Mouse (Mus musculus): ENCODE results near the gene Vpreb3. TPM values are rescaled to one million over a fixed set of nuclear protein-coding genes. Genes with fewer than 3 reads are reported as not detected.

Vpreb3 gene
- total and polyA plus RNA-seq, 3 experiments, result not detected

GRCm38 (mm10) chr10:75941042-75941824 lies 1.6 kb upstream of the Vpreb3 start:
- Histone ChIP-seq H3K9me3 (replicated peaks) (no peaks in the 10 kb centered on the region), H3K4me1 (ENCODE audit: insufficient read depth, low read depth, low read length) (peaks cover 56% of the 10 kb centered on the region), H3K36me3 (replicated peaks) (peaks cover 31% of the 10 kb centered on the region), H3K4me3 (ENCODE audit: low read depth, low read length) (no peak overlapping the region), H3K27me3 (ENCODE audit: insufficient read depth, low read length) (no peaks in the 10 kb centered on the region; the same call in 1 of the 2 replicates)
- ATAC-seq (ENCODE audit: extremely low read depth, insufficient number of reproducible peaks, low FRiP score, poor library complexity, severe bottlenecking) (no peak), DNase-seq (ENCODE audit: low spot score) (no peak)
- no peak for TF ChIP-seq GATA1 (IDR thresholded peaks at IDR 0.05; ENCODE audit: borderline replicate concordance, low read length)
- no peak for TF ChIP-seq POLR2AphosphoS5 (IDR thresholded peaks at IDR 0.05; ENCODE audit: insufficient replicate concordance, low read depth, low read length)

- DNase-seq (ENCODE audit: low spot score), result no peak
- peaks cover 15% of the 10 kb centered on the region for H3K27me3 ChIP-seq (ENCODE audit: insufficient read depth, low read length)
These were observed 1.4 kb downstream of the Vpreb3 start for GRCm38 (mm10) chr10:75944066-75944772.

GRCm38 (mm10) chr10:75945213-75945612 lies 2.4 kb downstream of the Vpreb3 start:
- DNase-seq (ENCODE audit: low spot score) (no peak), ATAC-seq (ENCODE audit: extremely low read depth, insufficient number of reproducible peaks, low FRiP score, poor library complexity, severe bottlenecking) (no peak)
- H3K27me3 ChIP-seq (ENCODE audit: insufficient read depth, low read length), result peaks cover 23% of the 10 kb centered on the region
- no peak overlapping the region for H3K4me3 ChIP-seq (ENCODE audit: low read depth, low read length)
- no peaks in the 10 kb centered on the region for H3K9me3 ChIP-seq (replicated peaks)
- H3K4me1 ChIP-seq (ENCODE audit: insufficient read depth, low read depth, low read length), result peaks cover 26% of the 10 kb centered on the region
- peaks cover 6% of the 10 kb centered on the region for H3K36me3 ChIP-seq (replicated peaks)
- TF ChIP-seq POLR2AphosphoS5 (IDR thresholded peaks at IDR 0.05; ENCODE audit: insufficient replicate concordance, low read depth, low read length) (no peak), CTCF (IDR thresholded peaks at IDR 0.05; ENCODE audit: low read depth, low read length) (no peak), GATA1 (IDR thresholded peaks at IDR 0.05; ENCODE audit: borderline replicate concordance, low read length) (no peak), TAL1 (conservative IDR thresholded peaks at IDR 0.05; ENCODE audit: low read depth, low read length) (no peak), GATA2 (IDR thresholded peaks at IDR 0.05; ENCODE audit: borderline replicate concordance, low read depth, low read length) (no peak)

More at GRCm38 (mm10) chr10:75944066-75944772, 1.4 kb downstream of the Vpreb3 start:
- no peak overlapping the region for H3K4me3 ChIP-seq (ENCODE audit: low read depth, low read length)
- H3K9me3 ChIP-seq (replicated peaks), result no peaks in the 10 kb centered on the region
- H3K36me3 ChIP-seq (replicated peaks), result peaks cover 13% of the 10 kb centered on the region
- peaks cover 31% of the 10 kb centered on the region for H3K4me1 ChIP-seq (ENCODE audit: insufficient read depth, low read depth, low read length)
- no peak for TF ChIP-seq CTCF (IDR thresholded peaks at IDR 0.05; ENCODE audit: low read depth, low read length)
- no peak for TF ChIP-seq POLR2AphosphoS5 (IDR thresholded peaks at IDR 0.05; ENCODE audit: insufficient replicate concordance, low read depth, low read length)
- TF ChIP-seq TAL1 (conservative IDR thresholded peaks at IDR 0.05; ENCODE audit: low read depth, low read length), result no peak
- TF ChIP-seq GATA1 (IDR thresholded peaks at IDR 0.05; ENCODE audit: borderline replicate concordance, low read length), result no peak
- no peak for TF ChIP-seq GATA2 (IDR thresholded peaks at IDR 0.05; ENCODE audit: borderline replicate concordance, low read depth, low read length)
- ATAC-seq (ENCODE audit: extremely low read depth, insufficient number of reproducible peaks, low FRiP score, poor library complexity, severe bottlenecking), result no peak

GRCm38 (mm10) chr10:75945896-75946295 lies 3.0 kb downstream of the Vpreb3 start:
- peaks cover 27% of the 10 kb centered on the region for H3K27me3 ChIP-seq (ENCODE audit: insufficient read depth, low read length)
- H3K9me3 ChIP-seq (replicated peaks), result no peaks in the 10 kb centered on the region
- ATAC-seq (ENCODE audit: extremely low read depth, insufficient number of reproducible peaks, low FRiP score, poor library complexity, severe bottlenecking), result no peak
- H3K4me1 ChIP-seq (ENCODE audit: insufficient read depth, low read depth, low read length), result peaks cover 23% of the 10 kb centered on the region
- no peak for DNase-seq (ENCODE audit: low spot score)
- TF ChIP-seq POLR2AphosphoS5 (IDR thresholded peaks at IDR 0.05; ENCODE audit: insufficient replicate concordance, low read depth, low read length) (no peak), TAL1 (conservative IDR thresholded peaks at IDR 0.05; ENCODE audit: low read depth, low read length) (no peak), GATA1 (IDR thresholded peaks at IDR 0.05; ENCODE audit: borderline replicate concordance, low read length) (no peak), GATA2 (IDR thresholded peaks at IDR 0.05; ENCODE audit: borderline replicate concordance, low read depth, low read length) (no peak), CTCF (IDR thresholded peaks at IDR 0.05; ENCODE audit: low read depth, low read length) (no peak)
- H3K36me3 ChIP-seq (replicated peaks), result no peaks in the 10 kb centered on the region
- H3K4me3 ChIP-seq (ENCODE audit: low read depth, low read length), result no peak overlapping the region

GRCm38 (mm10) chr10:75948079-75948478 lies 5.2 kb downstream of the Vpreb3 start:
- H3K4me3 ChIP-seq (ENCODE audit: low read depth, low read length), result no peak overlapping the region
- no peaks in the 10 kb centered on the region for H3K9me3 ChIP-seq (replicated peaks)
- TF ChIP-seq POLR2AphosphoS5 (IDR thresholded peaks at IDR 0.05; ENCODE audit: insufficient replicate concordance, low read depth, low read length) (no peak), TAL1 (conservative IDR thresholded peaks at IDR 0.05; ENCODE audit: low read depth, low read length) (no peak), CTCF (IDR thresholded peaks at IDR 0.05; ENCODE audit: low read depth, low read length) (no peak), GATA2 (IDR thresholded peaks at IDR 0.05; ENCODE audit: borderline replicate concordance, low read depth, low read length) (no peak), GATA1 (IDR thresholded peaks at IDR 0.05; ENCODE audit: borderline replicate concordance, low read length) (no peak)
- peaks cover 19% of the 10 kb centered on the region for H3K4me1 ChIP-seq (ENCODE audit: insufficient read depth, low read depth, low read length)
- peaks cover 33% of the 10 kb centered on the region for H3K27me3 ChIP-seq (ENCODE audit: insufficient read depth, low read length)
- ATAC-seq (ENCODE audit: extremely low read depth, insufficient number of reproducible peaks, low FRiP score, poor library complexity, severe bottlenecking) (no peak), DNase-seq (ENCODE audit: low spot score) (no peak)
- H3K36me3 ChIP-seq (replicated peaks), result no peaks in the 10 kb centered on the region
